Mouse (Mus musculus): ENCODE results near the gene Ubxn10.

DNA sequence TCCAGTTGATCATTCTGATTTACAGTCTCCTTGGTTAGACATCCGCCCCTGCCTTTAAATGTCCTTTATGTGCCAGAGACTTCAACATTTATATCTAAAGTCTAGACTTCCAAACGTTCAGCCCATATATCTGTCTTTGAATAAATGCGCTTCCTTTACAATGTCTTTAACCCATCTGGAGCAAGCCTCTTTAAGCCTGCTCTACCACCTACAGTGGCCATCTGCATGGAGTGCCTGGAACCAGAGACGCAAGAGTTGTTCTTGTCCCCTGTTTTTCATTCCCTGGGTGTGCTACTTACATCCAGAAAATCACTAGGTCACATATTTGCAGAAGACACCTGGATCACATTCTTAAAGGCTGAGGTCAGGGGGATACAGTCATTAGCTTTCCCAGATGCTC is 56.8 kb downstream of the Ubxn10 start:
- TF ChIP-seq CTCF (IDR thresholded peaks at IDR 0.05; ENCODE audit: low read depth, low read length) (no peak), POLR2A (IDR thresholded peaks at IDR 0.05; ENCODE audit: extremely low read depth, insufficient read depth, low read length) (no peak)

Measured in liver, adult 2 months (tissue).